Mouse (Mus musculus) lung, adult 2 months (tissue): ENCODE data around the gene Hsf5. TPM values are rescaled to one million over a fixed set of nuclear protein-coding genes. Genes with fewer than 3 reads are reported as not detected.
A peak's percentile ranks its signal among the peaks of the same experiment; 100 is the strongest.

Experiments used
- DNase-seq: peaks from one replicate; pipeline ENCODE4 v3.0.0; 2022
- H3K4me1 ChIP-seq: fragments of 200-500 bp; 2 replicates; pipeline ENCODE4 v1.6.1; 2011; ENCODE audit warnings: low read length; ENCODE audit not compliant: control insufficient read depth, insufficient read depth
- H3K4me3 ChIP-seq: fragments of 200-500 bp; replicated peaks from 2 replicates; pipeline ENCODE3; 2011; ENCODE audit warnings: low read depth, mild to moderate bottlenecking, control low read depth, low read length; ENCODE audit errors: extremely low read depth
- CTCF ChIP-seq: fragments of 200-500 bp; IDR thresholded peaks from 2 replicates; pipeline ENCODE4 v1.5.1; 2011; ENCODE audit warnings: mild to moderate bottlenecking, low read length, control low read depth; ENCODE audit not compliant: insufficient read depth
- POLR2A ChIP-seq: fragments of 200-500 bp; IDR thresholded peaks from 2 replicates; pipeline ENCODE4 v1.6.1; 2011; ENCODE audit warnings: low read depth, mild to moderate bottlenecking, control low read depth, low read length, borderline replicate concordance; ENCODE audit errors: extremely low read depth
- WGBS: fragments of 180-500 bp; shearing (Covaris S2); methylation state at CpG from one replicate; pipeline ENCODE4 v1.1.7; 2018; 5-methylcytosine and 5-hydroxymethylcytosine counted together
- polyA plus RNA-seq: library from polyadenylated mRNA; depleted of rRNA; stranded (reverse); fragments of >200 nt; gene quantifications from 2 replicates; pipeline ENCODE4 v1.2.3, GENCODE M21; 2012

The Hsf5 gene
- polyA plus RNA-seq, 1 experiment: 0.02 TPM

DNA sequence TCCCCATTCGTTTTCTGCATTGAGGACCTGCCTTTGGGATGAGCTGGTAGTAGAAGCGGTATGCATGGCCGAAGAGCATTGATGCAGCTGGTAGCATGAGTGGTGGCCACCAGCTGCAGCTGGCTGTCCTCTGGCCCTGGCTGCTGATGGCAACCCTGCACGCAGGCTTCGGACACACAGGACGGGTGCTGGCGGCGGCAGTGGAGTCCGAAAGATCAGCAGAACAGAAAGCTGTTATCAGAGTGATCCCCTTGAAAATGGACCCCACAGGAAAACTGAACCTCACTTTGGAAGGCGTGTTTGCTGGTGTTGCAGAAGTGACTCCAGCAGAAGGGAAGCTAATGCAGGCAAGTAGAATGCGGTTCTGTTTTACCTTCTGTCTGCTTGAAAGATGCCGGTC lies 47.6 kb downstream of the Hsf5 start:
- Histone ChIP-seq H3K4me3 (peak overlapping the region; percentile 53), H3K4me1 (peaks cover 3% of the 10 kb centered on the region)
- TF ChIP-seq CTCF: no peak
- no peak for TF ChIP-seq POLR2A
- 72% methylated on average over 12 of the region's 12 CpGs for WGBS
- peak; percentile 54 for DNase-seq

DNA sequence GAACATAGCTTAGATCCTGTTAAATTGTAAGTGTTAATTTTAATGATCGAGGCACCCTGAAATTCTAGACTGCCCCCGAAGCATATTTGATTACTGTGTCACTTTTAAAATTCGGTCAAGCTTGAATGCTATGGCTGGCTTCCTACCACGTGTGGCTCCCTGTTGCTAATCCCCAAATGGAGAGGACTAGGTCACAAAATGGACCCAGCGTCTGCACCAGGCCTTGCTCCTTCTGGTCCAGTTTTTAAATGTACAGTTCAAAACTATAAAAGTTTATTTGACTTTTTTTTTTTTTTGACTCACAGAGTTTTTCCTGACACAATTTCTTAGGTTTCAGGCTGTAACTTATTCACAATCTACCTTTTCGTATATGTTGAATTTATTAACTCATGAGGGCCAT lies 48.3 kb downstream of the Hsf5 start:
- TF ChIP-seq CTCF (no peak), POLR2A (no peak)
- H3K4me3 ChIP-seq: no peak overlapping the region
- peaks cover 3% of the 10 kb centered on the region for H3K4me1 ChIP-seq
- 58% methylated on average over 6 of the region's 6 CpGs for WGBS
- DNase-seq: no peak

DNA sequence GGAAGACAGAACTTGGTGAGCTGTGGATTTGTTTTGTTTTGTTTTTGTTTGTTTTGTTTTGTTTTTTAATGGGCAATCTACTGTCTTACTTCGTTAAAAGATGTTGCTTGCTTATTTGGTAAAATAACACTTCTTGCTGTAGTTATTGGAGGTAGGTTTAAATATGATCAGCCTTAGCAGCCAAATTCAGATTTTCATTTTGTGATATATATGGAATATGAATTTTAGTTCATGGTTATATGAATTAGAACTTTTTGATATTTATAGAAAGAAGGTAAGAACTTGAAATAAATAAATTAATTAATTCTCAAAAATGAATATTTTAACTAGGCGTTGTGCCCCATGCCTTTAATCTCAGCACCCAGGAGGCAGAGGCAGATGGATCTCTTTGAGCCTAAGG lies 48.7 kb downstream of the Hsf5 start:
- Histone ChIP-seq H3K4me1 (peaks cover 3% of the 10 kb centered on the region), H3K4me3 (peak overlapping the region; percentile 13)
- no peak for DNase-seq
- 59% methylated on average over 2 of the region's 2 CpGs for WGBS
- no peak for TF ChIP-seq CTCF
- no peak for TF ChIP-seq POLR2A

DNA sequence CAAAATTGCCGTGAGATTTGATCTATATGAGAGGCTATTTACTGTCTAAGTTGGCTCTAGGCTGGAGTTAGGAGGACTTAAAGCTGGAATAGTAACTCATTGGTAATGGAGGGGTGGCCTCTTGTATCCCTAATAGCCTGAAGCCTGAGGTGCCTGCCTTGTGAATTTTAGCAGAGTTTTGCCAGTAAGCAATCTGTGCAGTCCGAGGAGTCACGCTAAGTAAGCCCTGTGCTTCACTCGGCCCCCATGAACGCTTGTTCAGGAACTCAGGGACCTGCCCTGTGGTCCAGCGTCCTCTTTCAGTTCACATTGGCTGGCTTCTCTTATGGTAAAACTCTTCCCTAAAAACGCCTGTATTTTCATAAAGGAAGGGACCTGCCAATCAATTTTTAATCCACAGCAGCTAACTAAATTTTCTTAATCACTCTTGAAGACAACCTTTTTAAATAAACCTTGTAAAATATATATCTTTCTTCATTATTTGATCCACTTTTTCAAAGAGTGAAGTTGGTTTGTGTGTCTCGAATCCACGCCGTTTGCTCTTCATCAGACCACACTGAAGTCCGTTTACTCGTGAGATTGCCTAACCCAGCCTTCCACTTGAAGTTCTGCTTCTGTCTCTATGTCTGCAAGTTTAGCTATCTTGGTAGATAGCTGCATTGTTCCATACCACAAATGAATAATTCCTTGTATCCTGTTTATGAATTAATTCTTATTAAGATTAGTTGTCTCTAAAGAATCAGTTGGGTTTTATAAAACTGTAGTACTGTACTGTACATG lies 49.5 kb downstream of the Hsf5 start:
- Histone ChIP-seq H3K4me1 (peaks cover 3% of the 10 kb centered on the region), H3K4me3 (peak overlapping the region; percentile 36)
- TF ChIP-seq CTCF: no peak
- no peak for TF ChIP-seq POLR2A
- WGBS: 57% methylated on average over 12 of the region's 12 CpGs
- no peak for DNase-seq

DNA sequence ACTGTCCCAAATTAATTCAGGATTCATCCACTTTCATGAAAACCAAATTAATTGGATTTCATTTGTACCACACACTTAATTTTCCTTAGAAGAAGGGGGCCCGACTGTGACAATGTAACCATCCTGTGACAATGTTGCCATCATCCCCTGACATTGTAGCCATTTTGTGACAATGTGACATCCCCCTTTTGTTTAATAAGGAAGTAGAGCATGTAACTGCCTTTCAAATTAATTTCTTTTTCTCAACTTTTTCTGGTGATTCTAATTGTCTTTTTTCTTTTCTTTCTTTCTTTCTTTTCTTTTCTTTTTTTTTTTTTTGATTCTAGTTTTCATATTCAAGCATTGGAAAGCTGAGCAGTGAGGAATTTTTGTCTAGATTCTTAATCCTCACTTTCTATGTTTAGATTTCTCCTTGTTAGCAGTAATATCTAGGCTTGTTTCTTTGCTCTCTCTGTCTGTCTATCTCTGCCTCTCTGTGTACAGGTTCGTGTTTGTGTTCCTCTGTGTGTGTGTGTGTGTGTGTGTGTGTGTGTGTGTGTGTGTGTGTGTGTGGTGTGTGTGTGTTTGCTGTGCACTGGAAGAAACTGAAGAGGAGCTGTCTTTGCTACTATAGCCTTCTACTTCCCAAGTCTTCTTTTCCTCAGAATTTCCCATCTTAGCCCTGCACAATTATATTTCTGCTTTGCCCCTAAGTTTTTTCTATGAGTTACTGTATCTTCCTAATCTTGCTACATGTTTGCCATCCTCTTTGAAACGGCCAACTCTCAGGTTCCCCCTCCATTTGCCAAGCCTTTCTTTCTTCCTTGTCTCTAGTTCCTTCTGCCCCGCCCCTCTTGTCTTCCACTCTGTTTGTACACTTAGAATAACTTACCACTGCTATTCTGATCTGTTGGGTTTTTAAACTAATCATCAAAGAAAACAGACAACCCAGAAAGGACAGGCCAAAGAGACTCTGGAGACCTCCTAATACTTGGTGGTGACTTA lies 50.4 kb downstream of the Hsf5 start:
- WGBS: 46% methylated on average over 4 of the region's 4 CpGs
- no peak for DNase-seq
- Histone ChIP-seq H3K4me3 (no peak overlapping the region), H3K4me1 (peaks cover 2% of the 10 kb centered on the region)
- no peak for TF ChIP-seq POLR2A
- TF ChIP-seq CTCF: no peak

DNA sequence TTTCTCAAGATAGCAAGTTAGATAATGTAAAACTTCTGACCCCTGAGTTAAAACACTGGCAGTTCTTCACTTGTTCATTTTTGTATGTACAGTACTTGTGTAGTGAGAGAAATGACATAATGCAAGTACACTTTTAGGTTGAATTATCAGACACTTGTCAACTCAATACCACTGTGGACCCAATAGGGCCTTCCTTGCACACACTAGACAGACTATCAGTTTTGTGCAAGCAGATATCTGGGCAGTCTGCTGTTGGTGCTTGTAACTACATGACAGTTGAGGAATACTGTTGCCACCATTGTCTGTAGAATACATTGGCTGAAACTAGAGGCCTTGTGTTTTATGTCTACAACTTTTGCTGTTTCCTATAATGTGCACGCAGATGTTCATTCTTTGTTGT lies 56.3 kb downstream of the Hsf5 start:
- WGBS: 93% methylated on average over 1 of the region's 1 CpGs
- TF ChIP-seq POLR2A (no peak), CTCF (no peak)
- DNase-seq: no peak
- no peak overlapping the region for H3K4me3 ChIP-seq
- H3K4me1 ChIP-seq: peaks cover 2% of the 10 kb centered on the region

DNA sequence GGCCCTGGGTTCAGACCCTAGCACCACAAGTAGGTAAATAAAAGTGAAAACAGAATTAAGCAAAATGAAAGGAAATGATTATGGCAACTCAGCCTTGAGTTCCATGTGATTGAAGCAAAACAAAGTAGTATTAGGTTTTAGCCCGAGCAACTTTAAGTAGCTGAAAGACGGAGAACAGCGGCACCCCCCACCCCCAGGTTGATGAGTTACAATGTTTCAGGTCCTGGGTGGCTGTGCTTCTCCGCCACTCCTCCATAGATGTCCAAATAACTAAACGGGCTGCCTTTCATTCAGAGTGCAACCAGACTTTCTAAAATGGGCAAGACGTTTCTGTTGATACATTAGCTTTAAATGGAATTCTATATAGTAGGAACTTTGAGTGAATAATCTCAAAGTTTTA lies 58.6 kb downstream of the Hsf5 start:
- no peak for TF ChIP-seq CTCF
- no peak for TF ChIP-seq POLR2A
- no peak overlapping the region for H3K4me3 ChIP-seq
- H3K4me1 ChIP-seq: peaks cover 4% of the 10 kb centered on the region
- WGBS: 83% methylated on average over 6 of the region's 6 CpGs
- DNase-seq: no peak

DNA sequence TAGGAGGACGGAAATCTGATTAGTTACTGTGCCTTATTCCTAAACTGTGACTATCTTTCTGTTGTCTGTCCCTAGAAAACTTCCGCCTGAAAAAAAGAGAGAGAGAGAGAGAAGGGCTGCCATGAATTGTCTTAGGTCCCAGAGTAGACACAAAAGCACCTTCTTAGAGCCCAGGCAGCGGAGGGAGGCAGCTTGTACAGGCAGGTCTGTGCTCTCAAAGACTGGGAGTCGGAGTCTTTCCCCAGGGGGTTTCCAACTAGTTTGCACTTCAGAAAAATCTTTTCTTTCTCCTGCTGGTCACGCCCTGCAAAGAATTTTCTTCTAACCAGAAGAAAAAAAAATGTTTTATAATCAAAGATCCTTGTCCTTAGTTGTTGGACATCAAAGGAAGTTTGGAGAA lies 60.8 kb downstream of the Hsf5 start:
- 55% methylated on average over 5 of the region's 5 CpGs for WGBS
- no peak for DNase-seq
- Histone ChIP-seq H3K4me1 (peaks cover 4% of the 10 kb centered on the region), H3K4me3 (no peak overlapping the region)
- TF ChIP-seq POLR2A (no peak), CTCF (no peak)

DNA sequence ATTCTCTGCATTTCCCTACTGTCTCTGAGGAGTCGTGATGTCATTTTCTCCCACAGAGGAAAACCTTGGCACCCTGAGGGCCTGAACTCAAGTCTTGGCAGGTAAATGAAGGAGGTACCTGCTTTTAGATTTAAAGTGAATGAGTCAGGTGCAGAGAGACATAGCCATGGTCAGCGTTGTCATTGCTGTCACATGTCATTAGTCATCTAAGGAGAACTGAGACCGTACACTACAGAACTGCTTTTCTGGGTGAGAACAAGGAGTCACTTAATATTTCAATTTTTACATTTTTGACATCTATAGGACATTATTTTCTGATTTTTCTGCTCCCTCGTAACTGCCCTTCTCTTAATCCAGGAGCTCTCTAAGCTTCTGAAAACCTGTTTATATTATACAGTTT lies 61.6 kb downstream of the Hsf5 start:
- no peak for TF ChIP-seq POLR2A
- 63% methylated on average over 4 of the region's 4 CpGs for WGBS
- peaks cover 4% of the 10 kb centered on the region for H3K4me1 ChIP-seq
- DNase-seq: no peak
- H3K4me3 ChIP-seq: no peak overlapping the region
